Mouse (Mus musculus) liver (tissue): ENCODE data around the gene Fbxl3.

Experiments
- DNase-seq: peaks from one replicate; pipeline ENCODE4 v3.0.0-alpha.2; 2020; ENCODE audit warnings: mixed read lengths

Fbxl3 gene

GRCm38 (mm10) chr14:103099238-103099933 is at the start of gene Fbxl3:
Fbxl3 (minus strand) TSS chr14:103099566.
- DNase-seq, result peak; percentile 93

GRCm38 (mm10) chr14:103131991-103132390 is 32.6 kb upstream of the Fbxl3 start:
- DNase-seq, result peak; percentile 59

- no peak for DNase-seq
These were observed 26.4 kb upstream of the Fbxl3 start for GRCm38 (mm10) chr14:103125756-103126155.

DNA sequence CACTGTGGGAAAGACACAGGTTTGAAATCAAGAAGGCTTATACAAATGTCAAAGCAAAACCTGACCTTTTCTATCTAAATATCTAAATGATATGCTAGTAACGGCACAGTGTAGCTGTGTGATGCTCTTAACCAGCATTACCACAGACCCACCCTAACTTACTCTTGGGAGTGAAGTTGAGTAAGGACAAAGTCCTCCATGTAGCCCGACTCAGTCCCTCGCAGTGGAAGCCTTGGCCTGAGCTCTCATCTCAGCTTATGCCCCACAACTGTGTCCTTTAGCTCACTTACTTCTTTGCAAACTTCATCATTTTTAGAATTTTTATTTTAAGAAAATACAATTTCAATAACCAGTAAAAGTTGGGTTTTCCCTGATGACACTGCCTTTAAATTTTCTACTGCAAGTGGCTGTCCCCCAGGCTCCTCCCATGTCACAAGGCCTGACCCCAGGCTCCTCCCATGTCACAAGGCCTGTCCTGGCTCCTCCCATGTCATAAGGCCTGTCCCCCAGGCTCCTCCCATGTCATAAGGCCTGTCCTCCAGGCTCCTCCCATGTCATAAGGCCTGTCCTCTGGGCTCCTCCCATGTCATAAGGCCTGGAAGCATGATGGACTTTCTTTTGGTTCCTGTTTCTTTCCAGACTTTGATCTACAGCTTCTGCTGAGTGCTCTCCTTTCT is 15.8 kb upstream of the Fbxl3 start:
- peak; percentile 58 for DNase-seq

- no peak for DNase-seq
These were observed 13.4 kb upstream of the Fbxl3 start for GRCm38 (mm10) chr14:103112606-103113363.

GRCm38 (mm10) chr14:103109971-103110370 is 10.6 kb upstream of the Fbxl3 start:
- no peak for DNase-seq

DNA sequence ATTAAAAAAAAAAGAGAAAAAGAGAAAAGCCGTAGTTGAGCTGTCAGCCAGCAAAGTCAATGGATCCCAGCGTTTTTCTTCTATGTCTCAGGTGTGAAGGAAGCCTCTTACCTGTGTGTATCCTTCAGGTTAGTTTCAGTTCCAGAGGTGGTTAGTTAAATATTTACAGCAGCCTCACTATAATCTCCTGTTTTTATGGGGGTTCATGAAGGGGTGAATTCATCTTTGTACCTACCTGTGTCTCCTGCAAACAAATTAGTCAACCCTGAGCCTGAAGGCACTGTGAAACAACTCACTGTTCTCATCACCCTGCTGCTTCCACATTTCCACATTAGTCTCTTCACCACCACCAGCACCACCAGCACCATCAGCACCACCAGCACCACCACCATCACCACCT is 6.9 kb upstream of the Fbxl3 start:
- DNase-seq, result no peak

DNA sequence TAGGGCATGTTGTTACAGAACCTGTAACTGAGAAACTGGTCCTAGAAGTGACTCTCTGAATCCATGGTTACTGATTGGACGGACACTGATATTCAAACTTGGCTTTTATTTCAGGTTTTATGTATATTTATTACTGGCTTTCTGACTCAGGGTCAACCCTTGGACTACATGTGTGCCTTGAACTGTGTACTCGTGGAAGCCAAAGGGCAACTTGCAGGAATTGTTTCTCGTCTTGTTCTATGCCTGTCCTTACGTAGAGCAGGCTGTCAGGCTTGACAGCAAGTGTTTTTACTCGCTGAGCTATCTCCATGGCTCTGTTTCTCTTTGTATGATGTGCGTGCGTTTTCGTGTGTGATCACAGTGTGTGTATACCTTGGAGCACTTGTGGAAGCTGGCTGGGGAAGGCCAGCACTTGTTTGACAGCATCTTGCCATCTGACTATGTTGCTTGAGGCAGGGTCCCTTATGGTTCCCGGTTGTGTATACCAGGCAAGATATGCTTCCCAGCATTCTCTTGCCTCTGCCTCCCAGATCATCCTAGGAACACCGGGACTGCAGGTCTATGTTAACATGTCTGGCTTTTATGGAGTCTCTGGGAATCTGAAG is 3.5 kb upstream of the Fbxl3 start:
- no peak for DNase-seq

DNA sequence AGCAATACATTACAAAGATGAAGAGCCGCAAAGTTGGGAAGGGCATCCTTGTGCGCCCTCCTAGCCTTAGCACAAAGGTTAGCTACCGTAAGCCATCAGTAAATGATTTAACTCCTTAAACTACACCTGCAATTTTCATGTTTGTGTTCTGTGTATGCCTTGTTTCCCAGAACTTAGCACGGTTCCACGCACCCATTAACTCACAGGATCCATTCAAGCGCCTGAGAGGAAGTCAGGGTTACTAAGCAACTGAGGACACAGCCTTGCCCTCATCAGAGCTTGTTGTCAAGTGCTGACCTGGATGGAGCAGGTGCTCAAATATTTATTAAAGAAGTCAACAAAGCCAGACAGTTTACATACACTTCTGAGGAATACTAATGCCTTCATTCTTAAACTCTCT is 2.9 kb upstream of the Fbxl3 start:
- no peak for DNase-seq

DNA sequence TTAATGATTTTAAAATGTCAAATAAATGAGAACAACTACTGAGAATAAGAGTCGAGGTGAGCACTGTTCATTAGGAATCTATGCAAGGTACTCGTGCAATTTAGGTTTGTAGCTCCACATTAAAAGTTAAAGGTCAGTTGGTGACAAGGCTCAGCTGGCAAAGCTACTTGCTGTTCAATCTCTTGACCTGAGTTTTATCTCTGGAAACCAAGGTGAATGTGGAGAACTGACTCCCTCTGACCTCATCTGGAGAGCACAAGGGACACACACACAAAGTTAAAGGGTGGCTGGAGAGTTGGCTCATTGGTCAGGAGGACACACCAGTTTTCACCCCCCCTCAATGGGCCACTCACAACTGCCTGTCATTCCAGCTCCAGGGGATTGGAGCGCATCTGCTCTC is 1.8 kb upstream of the Fbxl3 start:
- no peak for DNase-seq

DNA sequence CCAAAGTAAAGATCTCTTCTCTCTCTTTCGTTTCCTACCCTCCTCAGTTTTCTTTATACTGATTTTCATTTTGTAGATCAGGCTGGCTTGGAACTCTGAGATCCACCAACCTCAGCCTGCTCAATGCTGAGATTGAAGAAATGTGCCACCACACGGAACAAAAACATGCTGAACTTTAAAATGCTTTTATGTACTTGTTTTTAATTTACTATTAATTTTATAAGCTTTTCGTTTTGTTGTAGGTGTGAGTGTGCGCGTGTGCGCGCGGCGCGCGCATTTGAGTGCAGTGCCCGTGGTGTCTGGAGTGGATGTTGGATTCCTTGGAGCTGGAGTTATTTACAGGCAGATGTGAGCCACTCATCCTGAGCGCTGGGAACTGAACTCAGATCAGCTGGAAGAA is 930 bp upstream of the Fbxl3 start:
- DNase-seq, result no peak

DNA sequence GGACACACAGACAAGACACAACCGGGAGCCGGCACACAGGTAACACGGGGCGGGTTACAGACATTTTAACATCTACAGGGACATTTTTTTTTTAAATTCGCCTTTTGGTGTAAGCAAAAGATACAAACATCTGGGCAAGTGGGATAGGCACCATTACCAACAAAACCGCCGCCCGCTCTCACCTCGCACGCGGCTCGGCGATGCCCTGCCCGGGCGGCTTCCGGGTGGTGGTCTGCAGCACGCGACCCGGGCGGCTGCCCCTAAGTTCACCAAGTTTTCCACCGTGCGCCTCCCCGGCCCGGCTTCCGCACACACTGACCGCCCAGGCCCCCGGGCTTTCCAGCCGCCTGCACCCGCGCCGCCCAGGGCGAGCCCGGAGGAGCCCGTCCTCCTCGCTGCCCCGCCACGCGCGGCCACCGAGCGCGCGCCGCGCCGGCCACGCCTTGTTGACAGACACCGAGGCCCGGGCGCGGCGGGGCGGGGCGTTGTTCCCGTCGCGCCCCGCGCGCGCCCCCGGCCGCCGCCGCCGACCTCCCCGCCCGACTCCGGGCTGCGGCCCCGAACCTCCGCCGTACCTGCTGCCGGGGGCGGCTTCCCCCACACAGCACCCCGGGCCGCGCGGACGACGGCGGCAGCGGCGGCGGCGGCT is 655 bp downstream of the Fbxl3 start:
- peak; percentile 95 for DNase-seq

GRCm38 (mm10) chr14:103098213-103098586 is 1.2 kb downstream of the Fbxl3 start:
- no peak for DNase-seq

- no peak for DNase-seq
These were observed 2.7 kb downstream of the Fbxl3 start for GRCm38 (mm10) chr14:103096621-103097020.

DNA sequence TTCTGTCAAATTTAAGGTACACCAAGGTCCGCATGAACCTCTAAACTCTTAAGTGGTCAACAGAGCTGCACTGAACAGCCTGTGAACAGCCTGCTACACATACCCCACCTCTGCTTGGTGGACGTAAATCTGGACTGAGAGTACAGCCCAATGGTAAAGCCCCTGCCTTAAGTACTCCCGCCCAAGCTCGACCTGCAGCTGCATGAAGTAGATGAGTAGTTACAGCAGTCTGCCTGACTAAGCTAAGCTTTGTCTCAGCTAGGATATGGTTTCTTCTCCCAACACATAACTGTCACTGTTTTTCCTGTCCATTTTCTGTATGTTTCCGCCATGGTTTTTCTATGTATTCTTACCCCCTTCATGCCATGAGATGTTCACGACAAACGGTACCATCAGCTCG is 3.5 kb downstream of the Fbxl3 start:
- DNase-seq, result no peak

- no peak for DNase-seq
These were observed 4.3 kb downstream of the Fbxl3 start for GRCm38 (mm10) chr14:103095036-103095435.

GRCm38 (mm10) chr14:103093670-103094069 is 5.7 kb downstream of the Fbxl3 start:
- no peak for DNase-seq

GRCm38 (mm10) chr14:103093236-103093635 is 6.1 kb downstream of the Fbxl3 start:
- no peak for DNase-seq

GRCm38 (mm10) chr14:103088624-103089023 is 10.7 kb downstream of the Fbxl3 start:
- peak; percentile 62 for DNase-seq

- no peak for DNase-seq
These were observed 11.5 kb downstream of the Fbxl3 start for GRCm38 (mm10) chr14:103087846-103088245.

- DNase-seq, result peak; percentile 86
These were observed 12.6 kb downstream of the Fbxl3 start for GRCm38 (mm10) chr14:103086671-103087324.

DNA sequence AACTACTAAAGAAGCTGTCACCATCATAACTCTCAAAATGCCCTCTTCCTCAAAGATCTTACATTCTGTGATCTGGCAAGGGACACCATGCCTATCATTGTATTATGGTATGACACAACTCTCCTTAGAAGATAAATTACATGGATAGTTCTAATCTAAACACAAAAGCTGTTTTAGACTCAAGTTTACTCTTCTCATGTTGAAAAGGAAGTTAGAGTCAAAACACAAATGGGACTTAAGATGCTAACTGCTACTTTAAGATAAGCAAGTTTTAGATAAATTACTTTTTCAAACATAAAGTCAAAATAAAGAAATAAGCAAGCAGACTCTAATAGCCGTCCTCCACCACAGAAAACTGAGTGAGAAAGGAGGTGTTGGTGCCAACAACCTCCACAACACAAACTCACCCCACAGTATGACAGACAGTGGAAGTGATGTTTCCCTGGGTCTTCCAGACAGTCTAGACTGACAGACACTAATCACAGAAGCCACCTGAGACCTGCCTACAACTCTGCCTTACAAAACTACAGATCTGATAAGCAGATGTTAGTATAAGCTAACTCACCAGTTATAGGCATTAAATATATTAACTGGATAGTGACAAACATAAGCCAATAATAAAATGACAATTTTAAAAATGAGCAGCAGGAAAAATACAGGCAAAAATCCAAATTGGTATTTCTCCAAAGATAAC is 13.4 kb downstream of the Fbxl3 start:
- no peak for DNase-seq
